Mouse (Mus musculus) layer of hippocampus, adult 8-10 months (tissue): ENCODE results near the gene Plxnb3. TPM values are rescaled to one million over a fixed set of nuclear protein-coding genes. Genes with fewer than 3 reads are reported as not detected.

Experiments
- DNase-seq, 2 experiments: peaks; one replicate each; pipeline ENCODE4 v3.0.0; 2022; ENCODE audit warnings: low spot score in 2 of 2
- total RNA-seq, 4 experiments: library from RNA; stranded (reverse); gene quantifications; 2 replicates each; pipeline ENCODE4 v1.2.4; 2022

Gene Plxnb3
- total RNA-seq, 4 experiments from 2014 or later, result 14.3 to 17.3 (median 15.5) TPM

- DNase-seq, result no peak
Measured at GRCm38 (mm10) chrX:73782227-73782626, 25.3 kb downstream of the Plxnb3 start.

- DNase-seq, result no peak
Measured at GRCm38 (mm10) chrX:73785666-73786065, 28.8 kb downstream of the Plxnb3 start.

DNA sequence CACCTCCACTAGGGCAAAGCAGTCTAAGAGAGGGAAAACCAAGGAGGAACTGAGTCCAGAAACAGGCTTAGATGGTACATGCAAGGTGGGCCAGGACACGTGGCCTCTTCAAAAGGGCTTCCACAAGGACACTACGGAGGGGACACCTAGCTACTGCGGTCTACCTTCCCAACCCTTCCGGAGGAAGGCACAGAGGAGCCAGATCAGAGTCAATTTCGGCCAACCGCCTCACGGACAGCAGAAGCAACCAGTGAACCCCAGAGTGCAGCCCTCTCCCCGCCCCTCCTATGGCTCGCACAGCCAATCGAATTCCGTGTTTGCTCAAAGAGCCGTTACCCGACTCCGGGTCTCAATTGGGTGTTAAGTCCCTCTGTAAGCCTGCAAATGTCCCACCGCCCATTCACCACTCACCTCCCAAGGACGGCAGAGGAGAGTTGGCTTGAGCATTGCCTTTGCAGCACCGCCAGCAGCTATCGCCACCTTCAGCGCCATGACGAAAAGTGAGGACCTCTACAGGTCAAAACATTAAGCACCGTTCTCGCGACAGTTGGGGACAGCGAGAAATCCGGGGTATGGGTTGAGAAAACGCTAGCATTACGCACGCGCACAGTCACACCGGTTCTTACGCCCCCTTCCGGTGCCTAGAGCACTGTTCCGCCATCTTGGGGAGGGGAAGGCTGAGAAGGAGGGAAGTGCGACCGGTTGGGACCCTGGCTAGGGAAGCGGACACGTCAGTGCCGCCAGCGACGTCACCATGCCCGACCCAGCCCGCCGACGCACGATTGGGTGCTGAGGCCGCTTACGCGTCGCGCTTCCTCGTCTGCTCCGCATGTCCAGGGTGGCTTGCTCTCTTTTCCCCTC, 29.7 kb downstream of the Plxnb3 start, which contains the start of the genes Idh3g and Ssr4:
Gene Idh3g (minus strand): TSS at position 534 of the 861 bp plus-strand sequence.
Gene Ssr4 (plus strand): TSS at position 665 of the 861 bp plus-strand sequence.
- DNase-seq, result peak; percentile 93 to 95

- no peak for DNase-seq
Measured at GRCm38 (mm10) chrX:73787225-73787558, 30.3 kb downstream of the Plxnb3 start.

- DNase-seq, result no peak
Measured at GRCm38 (mm10) chrX:73788501-73788900, 31.6 kb downstream of the Plxnb3 start.

DNA sequence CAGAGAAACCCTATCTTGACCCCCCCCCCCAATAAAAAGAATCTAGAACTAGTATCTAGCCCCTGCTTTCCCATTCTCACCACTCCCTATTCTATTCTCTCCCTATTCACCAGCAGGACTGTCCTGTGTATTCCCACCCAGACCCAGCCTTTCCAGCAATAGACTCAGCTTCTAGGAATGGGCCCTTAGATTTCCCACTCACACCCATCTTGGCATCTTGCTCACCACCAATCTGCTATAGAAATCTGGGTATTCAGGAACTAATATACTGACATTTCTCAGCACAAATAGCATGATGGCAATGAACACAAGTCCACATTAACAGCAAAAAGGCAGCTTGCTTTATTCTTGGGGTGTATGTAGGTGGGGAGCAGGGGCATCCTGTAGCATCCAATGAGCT, 36.1 kb downstream of the Plxnb3 start:
- DNase-seq, result no peak

- no peak for DNase-seq
Measured at GRCm38 (mm10) chrX:73793505-73793904, 36.6 kb downstream of the Plxnb3 start.

GRCm38 (mm10) chrX:73797511-73797910, 40.6 kb downstream of the Plxnb3 start:
- DNase-seq, result no peak

DNA sequence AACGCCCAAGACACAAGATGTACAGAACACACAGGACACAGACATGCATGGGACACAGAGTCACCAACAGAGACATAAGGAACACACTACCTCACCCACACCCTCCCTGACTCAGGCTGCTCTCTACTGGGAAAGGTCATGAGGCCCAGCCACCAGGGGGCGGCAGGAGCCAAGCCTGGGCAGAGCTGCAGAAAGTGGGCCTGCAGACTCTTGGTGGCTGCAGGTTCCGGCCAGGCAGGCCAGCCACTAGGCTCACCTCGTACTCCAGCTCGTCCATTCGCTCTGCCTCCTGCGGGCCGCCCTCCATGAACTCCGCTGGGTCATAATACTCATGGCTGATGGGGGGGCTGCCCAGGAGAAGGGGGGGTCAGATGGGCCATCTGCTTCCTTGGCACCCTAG, 41.6 kb downstream of the Plxnb3 start:
- DNase-seq, result peak in 1 of 2 experiments; percentile 43

DNA sequence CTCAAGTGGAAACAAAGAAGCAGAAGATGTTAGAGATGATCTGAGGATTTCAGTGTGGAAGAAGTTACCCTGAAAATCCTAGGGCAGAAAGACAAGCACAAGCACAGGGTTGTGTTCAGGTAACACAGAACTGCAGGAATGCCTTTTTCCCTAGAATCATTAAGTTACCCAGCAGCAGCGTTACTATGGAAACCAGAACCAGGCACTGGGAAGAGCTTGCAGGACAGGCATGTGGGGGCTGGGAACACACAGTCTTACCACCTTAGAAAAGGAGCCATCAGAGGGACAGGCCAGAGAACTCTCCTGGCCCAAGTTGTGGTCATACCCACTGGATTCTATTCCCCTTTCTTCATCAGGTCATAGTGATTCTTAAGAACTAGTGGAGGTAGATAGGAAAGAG, 48.9 kb downstream of the Plxnb3 start:
- no peak for DNase-seq

GRCm38 (mm10) chrX:73815072-73815471, 58.2 kb downstream of the Plxnb3 start:
- no peak for DNase-seq

GRCm38 (mm10) chrX:73816596-73817314, 59.9 kb downstream of the Plxnb3 start:
- no peak for DNase-seq

Other genes with a start within 250 kb of the Plxnb3 start
- gene Dusp9, start 117.7 kb upstream of the Plxnb3 start, total RNA-seq, result under 1 TPM; 0.28 to 0.58 (median 0.38) TPM
- 100 to 1,000 TPM; 115 to 126 (median 117) TPM for gene Pnck, start 97.0 kb upstream of the Plxnb3 start, total RNA-seq
- gene Slc6a8, start 83.9 kb upstream of the Plxnb3 start, total RNA-seq, result 100 to 1,000 TPM; 101 to 115 (median 108) TPM
- 10 to 100 TPM; 82.3 to 95.3 (median 86.5) TPM for gene Bcap31, start 40.9 kb upstream of the Plxnb3 start, total RNA-seq
- gene Abcd1, start 40.5 kb upstream of the Plxnb3 start, total RNA-seq, result 10 to 100 TPM; 13.6 to 16.6 (median 15.1) TPM
- gene Srpk3, start 17.3 kb downstream of the Plxnb3 start, total RNA-seq, result 10 to 100 TPM in 1 of 4 experiments, 1 to 10 TPM in 3; 7.5 to 10.4 (median 8.1) TPM
- gene Idh3g, start 29.8 kb downstream of the Plxnb3 start, total RNA-seq, result 100 to 1,000 TPM; 200 to 214 (median 203) TPM
- gene Ssr4, start 29.9 kb downstream of the Plxnb3 start, total RNA-seq, result 100 to 1,000 TPM in 2 of 4 experiments, 10 to 100 TPM in 2; 87.5 to 127 (median 98.2) TPM
- gene Pdzd4, start 67.9 kb downstream of the Plxnb3 start, total RNA-seq, result 100 to 1,000 TPM in 1 of 4 experiments, 10 to 100 TPM in 3; 90.5 to 100 (median 95.6) TPM
- gene Avpr2, start 135.0 kb downstream of the Plxnb3 start, total RNA-seq, result not detected
- 100 to 1,000 TPM; 117 to 151 (median 128) TPM for gene L1cam, start 139.0 kb downstream of the Plxnb3 start, total RNA-seq
- 1 to 10 TPM; 4.9 to 8.0 (median 6.0) TPM for gene Arhgap4, start 164.8 kb downstream of the Plxnb3 start, total RNA-seq
- 10 to 100 TPM; 64.7 to 73.9 (median 67.1) TPM for gene Naa10, start 164.9 kb downstream of the Plxnb3 start, total RNA-seq
- gene Renbp, start 173.8 kb downstream of the Plxnb3 start, total RNA-seq, result 10 to 100 TPM in 3 of 4 experiments, 1 to 10 TPM in 1; 4.9 to 20.0 (median 14.7) TPM
- gene Hcfc1, start 209.3 kb downstream of the Plxnb3 start, total RNA-seq, result 10 to 100 TPM; 72.7 to 77.3 (median 73.3) TPM